Mouse (Mus musculus) forebrain, embryonic 14.5 days (tissue): ENCODE measurements around the gene Dirc2. TPM values are rescaled to one million over a fixed set of nuclear protein-coding genes. Genes with fewer than 3 reads are reported as not detected.

Source experiments
- ATAC-seq: fragments of 200-750 bp; cut with Nextera tagmentation; 2 replicates; pipeline ENCODE4 v1.8.0; 2017; ENCODE audit warnings: mild to moderate bottlenecking, moderate library complexity
- DNase-seq: peaks from one replicate; pipeline ENCODE4 v3.0.0-alpha.2; 2015; ENCODE audit warnings: low spot score
- H3K27ac ChIP-seq: fragments of 300-500 bp; sonication (generic); 2 replicates; pipeline ENCODE4 v1.5.1; 2014; ENCODE audit warnings: low read depth, mild to moderate bottlenecking, control low read depth, low read length, moderate library complexity
- H3K27me3 ChIP-seq: fragments of 300-500 bp; sonication (generic); replicated peaks from 2 replicates; pipeline ENCODE4 v1.6.1; 2014; ENCODE audit warnings: low read length, control low read depth, mixed read lengths; ENCODE audit not compliant: control insufficient read depth, insufficient read depth
- H3K36me3 ChIP-seq: fragments of 300-500 bp; sonication (generic); 2 replicates; pipeline ENCODE4 v1.6.1; 2014; ENCODE audit warnings: low read length, control low read depth; ENCODE audit not compliant: control insufficient read depth, insufficient read depth
- H3K4me1 ChIP-seq: fragments of 300-500 bp; sonication (generic); 2 replicates; pipeline ENCODE4 v1.6.1; 2014; ENCODE audit warnings: antibody characterized with exemption, low read length, control low read depth; ENCODE audit not compliant: control insufficient read depth, insufficient read depth
- H3K4me2 ChIP-seq: fragments of 300-500 bp; sonication (generic); 2 replicates; pipeline ENCODE4 v1.6.1; 2014; ENCODE audit warnings: mild to moderate bottlenecking, control low read depth, low read length
- H3K4me3 ChIP-seq: fragments of 300-500 bp; sonication (generic); 2 replicates; pipeline ENCODE4 v1.5.1; 2014; ENCODE audit warnings: low read depth, low read length, control low read depth
- H3K9ac ChIP-seq: fragments of 300-500 bp; sonication (generic); 2 replicates; pipeline ENCODE4 v1.6.1; 2014; ENCODE audit warnings: mild to moderate bottlenecking, low read length, control low read depth, moderate library complexity
- H3K9me3 ChIP-seq: fragments of 300-500 bp; sonication (generic); replicated peaks from 2 replicates; pipeline ENCODE4 v1.6.1; 2016; ENCODE audit warnings: low read length, control low read depth, mixed read lengths; ENCODE audit not compliant: control insufficient read depth
- WGBS: fragments of 180-500 bp; shearing (Covaris S2); extraction: QIAGEN DNeasy Blood & Tissue Kit; methylation state at CpG from one replicate; pipeline ENCODE4 v1.1.7; 2014; 5-methylcytosine and 5-hydroxymethylcytosine counted together
- polyA plus RNA-seq: library from polyadenylated mRNA; unstranded; fragments of >200 nt; fragmentation: Nextera tagmentation; extraction: Ambion mirVana; gene quantifications from 2 replicates; pipeline ENCODE4 v1.2.1, GENCODE M21; 2014

Gene Dirc2
- polyA plus RNA-seq, 1 experiment from 2014 or later, result 40.7 TPM

DNA sequence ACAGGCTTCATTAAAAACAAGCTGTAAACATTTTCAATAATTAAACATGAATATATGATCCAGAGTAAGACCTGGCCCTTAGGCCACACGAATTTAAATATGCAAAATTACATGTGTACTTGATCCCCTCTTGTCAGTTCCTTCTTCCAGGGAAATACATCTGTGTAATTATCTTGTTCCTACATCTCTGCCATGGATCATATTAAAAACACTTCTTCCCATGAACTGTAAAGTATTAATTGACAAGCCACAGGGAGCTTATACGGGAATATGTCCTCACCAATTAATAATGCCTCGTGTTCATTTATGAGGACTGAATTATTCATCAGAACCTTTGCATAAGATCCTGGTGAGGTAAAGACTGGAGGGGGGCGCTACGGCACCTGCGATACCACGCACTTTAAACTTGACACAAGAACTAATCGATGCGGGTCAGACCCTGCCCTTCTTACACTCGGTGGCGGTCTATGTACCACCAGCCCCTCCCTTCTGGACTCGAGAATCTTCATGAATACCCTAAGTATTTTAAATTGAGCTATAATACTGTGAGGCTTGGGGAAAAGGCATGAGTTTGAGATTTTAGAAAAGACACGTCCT is 74.8 kb downstream of the Dirc2 start:
- 76% methylated on average over 13 of the region's 13 CpGs for WGBS
- H3K27ac ChIP-seq, result no peak overlapping the region
- H3K27me3 ChIP-seq, result no peaks in the 10 kb centered on the region
- ATAC-seq (no peak), DNase-seq (no peak)
- no peak overlapping the region for H3K9ac ChIP-seq
- H3K36me3 ChIP-seq, result peaks cover 10% of the 10 kb centered on the region
- no peak overlapping the region for H3K4me3 ChIP-seq
- no peaks in the 10 kb centered on the region for H3K4me1 ChIP-seq
- no peaks in the 10 kb centered on the region for H3K9me3 ChIP-seq
- no peak overlapping the region for H3K4me2 ChIP-seq

DNA sequence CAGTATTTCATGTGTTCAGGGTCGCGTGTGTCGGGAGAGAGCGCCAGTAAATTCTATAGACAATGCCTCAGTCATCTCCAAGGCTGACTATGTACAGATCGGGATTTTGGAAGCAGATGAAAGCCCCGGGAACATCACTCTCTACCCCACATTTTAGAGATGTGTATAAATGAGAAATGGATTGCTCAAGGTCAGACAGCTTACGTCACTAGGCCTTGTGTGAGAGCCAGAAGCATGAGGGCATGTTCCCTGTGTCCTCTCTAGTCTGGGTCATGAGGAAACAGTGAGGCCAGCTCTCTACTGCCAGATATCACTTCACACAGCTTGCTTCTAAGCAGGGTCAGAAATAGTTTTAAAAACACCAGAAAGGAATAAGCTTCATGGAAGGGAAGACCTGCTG is 77.5 kb downstream of the Dirc2 start:
- ATAC-seq, result no peak
- no peak overlapping the region for H3K4me3 ChIP-seq
- H3K9me3 ChIP-seq, result no peaks in the 10 kb centered on the region
- no peak for DNase-seq
- 95% methylated on average over 7 of the region's 7 CpGs for WGBS
- no peaks in the 10 kb centered on the region for H3K27me3 ChIP-seq
- H3K27ac ChIP-seq, result no peak overlapping the region
- H3K4me2 ChIP-seq, result no peak overlapping the region
- no peaks in the 10 kb centered on the region for H3K4me1 ChIP-seq
- H3K9ac ChIP-seq, result no peak overlapping the region
- no peaks in the 10 kb centered on the region; the same call in 1 of the 2 replicates for H3K36me3 ChIP-seq

DNA sequence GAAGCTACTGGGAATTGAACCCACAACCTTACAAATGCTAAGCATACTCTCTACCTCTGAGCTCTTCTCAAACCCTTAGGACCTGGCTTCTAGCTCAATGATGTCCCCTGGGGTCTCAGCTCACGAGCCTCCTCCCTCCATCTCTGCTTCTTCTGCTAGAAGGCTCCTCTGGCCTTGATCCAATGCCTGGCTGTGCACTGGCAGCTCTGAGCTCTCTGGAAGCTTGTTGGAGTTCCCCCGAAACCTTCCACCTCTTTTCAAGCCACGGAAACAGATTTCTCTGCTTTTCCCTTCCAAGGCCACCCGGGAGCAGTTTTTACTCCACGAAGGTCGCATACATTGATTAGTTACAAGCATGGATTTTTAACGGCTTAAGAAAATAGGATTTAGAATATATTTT is 82.7 kb downstream of the Dirc2 start:
- H3K9ac ChIP-seq, result no peak overlapping the region
- DNase-seq (peak; percentile 51), ATAC-seq (no peak)
- H3K27me3 ChIP-seq, result no peaks in the 10 kb centered on the region
- H3K27ac ChIP-seq, result no peak overlapping the region
- no peaks in the 10 kb centered on the region for H3K9me3 ChIP-seq
- 69% methylated on average over 7 of the region's 7 CpGs for WGBS
- no peaks in the 10 kb centered on the region for H3K4me1 ChIP-seq
- no peak overlapping the region for H3K4me2 ChIP-seq
- no peaks in the 10 kb centered on the region for H3K36me3 ChIP-seq
- H3K4me3 ChIP-seq, result no peak overlapping the region

DNA sequence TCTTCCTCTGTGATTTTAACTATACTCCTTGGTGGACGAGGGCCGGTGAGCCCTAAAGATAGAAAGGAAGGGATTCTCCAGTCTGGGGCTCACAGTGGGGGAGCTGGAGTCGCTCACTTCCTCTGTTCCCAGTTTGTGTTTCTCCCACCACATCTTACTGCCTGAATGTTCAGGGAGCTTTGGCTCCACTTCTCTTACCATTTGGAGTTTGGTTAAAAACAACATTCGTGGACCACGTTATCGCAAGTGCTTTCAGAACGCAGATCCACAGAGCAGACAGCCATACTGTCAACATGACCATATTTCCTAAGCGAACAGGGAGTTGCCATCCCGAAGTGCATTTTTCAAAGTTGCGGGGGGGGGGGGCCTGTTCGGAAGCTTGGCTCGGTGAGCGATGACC is 84.1 kb downstream of the Dirc2 start:
- 81% methylated on average over 13 of the region's 13 CpGs for WGBS
- no peak for ATAC-seq
- H3K27ac ChIP-seq, result no peak overlapping the region

DNA sequence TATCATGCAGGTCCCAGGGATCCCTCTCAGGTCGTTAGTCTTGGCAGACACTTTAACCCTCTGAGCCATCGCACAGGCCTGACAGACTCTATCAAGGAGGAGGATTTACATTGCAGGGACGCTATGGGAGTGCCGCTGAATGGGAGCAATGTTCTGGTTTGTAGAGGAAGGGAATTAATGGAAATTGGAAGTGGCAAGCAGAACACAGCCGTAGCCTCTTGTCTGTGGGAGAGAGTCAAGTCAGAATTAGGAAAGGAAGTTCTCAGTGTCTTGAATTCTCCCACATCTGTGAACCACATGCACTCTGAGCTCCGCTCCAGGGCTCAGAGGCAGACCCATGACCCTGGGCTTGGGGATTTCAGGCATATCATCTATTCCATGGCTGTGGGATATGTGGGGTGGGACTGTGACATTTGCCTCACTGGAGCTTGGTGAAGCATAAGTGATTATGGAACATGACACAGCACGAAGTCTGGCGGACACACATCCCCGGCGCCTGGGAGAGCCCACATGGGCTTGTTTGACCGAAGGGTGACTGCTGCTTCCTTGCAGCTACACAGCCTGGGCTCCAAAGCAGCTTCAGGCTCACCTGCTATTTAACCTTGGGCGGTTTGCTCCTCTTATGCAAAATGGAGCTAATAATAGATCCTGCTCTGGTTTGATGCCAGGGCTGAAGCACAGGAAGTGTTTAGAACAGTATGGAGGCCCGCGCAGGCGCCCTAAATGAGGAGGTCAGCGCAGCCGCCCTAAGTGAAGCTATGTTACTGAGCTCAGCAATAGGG is 87.6 kb downstream of the Dirc2 start:
- 73% methylated on average over 17 of the region's 17 CpGs for WGBS
- ATAC-seq, result no peak
- no peaks in the 10 kb centered on the region for H3K36me3 ChIP-seq
- H3K9me3 ChIP-seq, result no peaks in the 10 kb centered on the region
- DNase-seq, result no peak
- no peak overlapping the region for H3K4me3 ChIP-seq
- H3K27me3 ChIP-seq, result no peaks in the 10 kb centered on the region
- no peak overlapping the region for H3K27ac ChIP-seq
- no peak overlapping the region for H3K4me2 ChIP-seq
- no peak overlapping the region for H3K9ac ChIP-seq
- no peaks in the 10 kb centered on the region for H3K4me1 ChIP-seq

More for the DNA sequence above, 84.1 kb downstream of the Dirc2 start:
- DNase-seq, result no peak
- H3K9me3 ChIP-seq, result no peaks in the 10 kb centered on the region
- H3K4me3 ChIP-seq, result no peak overlapping the region
- no peak overlapping the region for H3K4me2 ChIP-seq
- no peak overlapping the region for H3K9ac ChIP-seq
- no peaks in the 10 kb centered on the region for H3K4me1 ChIP-seq
- H3K27me3 ChIP-seq, result no peaks in the 10 kb centered on the region
- no peaks in the 10 kb centered on the region for H3K36me3 ChIP-seq

DNA sequence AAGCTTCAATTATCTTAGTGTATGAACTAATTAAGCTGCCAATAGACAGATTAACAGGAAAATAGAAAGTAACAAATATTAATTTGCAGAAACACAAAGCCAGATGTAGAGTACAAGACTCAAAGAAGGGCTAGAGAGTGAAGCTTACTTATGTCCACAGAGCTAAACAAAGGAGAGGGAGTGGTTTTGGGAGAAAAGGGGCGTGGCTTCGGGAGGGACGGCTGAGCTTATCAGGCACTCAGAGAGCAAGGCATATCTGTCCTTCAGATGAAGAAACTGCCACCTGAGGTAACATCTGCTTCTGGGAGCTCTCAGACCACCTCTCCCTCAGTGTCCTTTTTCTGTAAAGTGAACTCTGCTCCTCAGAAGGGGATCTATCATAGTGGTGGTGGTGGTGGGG is 90.7 kb downstream of the Dirc2 start:
- H3K27ac ChIP-seq, result no peak overlapping the region
- no peak overlapping the region for H3K4me2 ChIP-seq
- no peaks in the 10 kb centered on the region for H3K27me3 ChIP-seq
- no peak overlapping the region for H3K4me3 ChIP-seq
- no peaks in the 10 kb centered on the region for H3K4me1 ChIP-seq
- no peaks in the 10 kb centered on the region for H3K36me3 ChIP-seq
- WGBS, result 27% methylated on average over 3 of the region's 3 CpGs
- H3K9me3 ChIP-seq, result no peaks in the 10 kb centered on the region
- ATAC-seq (no peak), DNase-seq (no peak)
- H3K9ac ChIP-seq, result no peak overlapping the region

DNA sequence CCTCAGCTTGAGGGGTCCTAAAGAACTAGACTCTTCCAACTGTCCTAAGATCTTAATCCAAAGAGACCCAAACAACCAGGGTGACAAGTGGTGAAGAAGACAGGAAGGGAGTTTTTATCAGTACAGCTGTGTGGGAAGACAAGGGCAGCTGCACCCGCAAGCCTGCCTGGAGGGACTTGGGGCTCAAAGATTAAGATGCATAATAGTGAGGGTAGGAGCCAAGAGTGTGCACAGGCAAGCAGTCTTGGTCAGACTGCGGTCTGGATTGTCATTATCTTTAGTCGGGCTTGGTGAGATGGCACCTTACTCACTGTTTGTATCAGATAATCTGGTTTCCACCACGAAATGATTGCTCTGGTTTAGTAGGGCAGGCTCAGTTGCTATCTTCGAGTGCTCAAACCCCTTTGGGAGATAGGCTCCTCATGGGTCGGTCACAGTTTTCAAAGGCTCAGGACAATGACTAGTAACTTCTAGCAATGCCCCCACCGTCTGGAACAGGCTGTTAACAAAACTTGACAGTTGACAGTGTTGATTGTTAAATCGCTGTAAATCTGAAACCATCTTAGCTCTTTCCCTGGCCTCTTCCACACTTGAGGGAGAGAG is 91.5 kb downstream of the Dirc2 start:
- DNase-seq, result no peak
- WGBS, result 83% methylated on average over 8 of the region's 8 CpGs
- Histone ChIP-seq H3K27ac (no peak overlapping the region), H3K36me3 (no peaks in the 10 kb centered on the region), H3K4me3 (no peak overlapping the region), H3K9ac (no peak overlapping the region), H3K4me2 (no peak overlapping the region), H3K27me3 (no peaks in the 10 kb centered on the region), H3K4me1 (no peaks in the 10 kb centered on the region), H3K9me3 (no peaks in the 10 kb centered on the region)
- ATAC-seq, result no peak

DNA sequence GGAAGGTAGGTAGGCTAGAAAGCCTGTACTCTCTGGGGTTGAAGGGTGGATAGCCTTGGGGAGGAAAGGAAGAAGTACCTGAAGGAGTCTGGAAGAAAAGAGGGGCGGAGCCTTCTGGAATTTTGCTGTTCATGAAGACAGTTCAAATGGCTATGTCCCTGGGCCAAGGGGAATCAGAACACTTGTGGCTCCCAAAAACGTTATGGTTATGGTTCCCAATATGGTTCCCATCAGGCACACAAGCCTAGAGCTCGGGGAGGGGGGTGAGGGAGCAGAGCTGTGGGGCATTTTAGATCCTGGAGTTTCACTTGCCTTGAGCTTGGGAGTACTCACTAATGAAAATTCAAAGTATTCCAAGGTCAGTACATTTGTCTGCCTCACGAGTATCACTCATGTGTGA is 104.3 kb downstream of the Dirc2 start:
- Histone ChIP-seq H3K9me3 (no peaks in the 10 kb centered on the region), H3K27me3 (no peaks in the 10 kb centered on the region), H3K4me1 (no peaks in the 10 kb centered on the region), H3K9ac (no peak overlapping the region), H3K4me2 (no peak overlapping the region), H3K4me3 (no peak overlapping the region), H3K27ac (no peak overlapping the region), H3K36me3 (peaks cover 46% of the 10 kb centered on the region)
- WGBS, result 95% methylated on average over 4 of the region's 4 CpGs
- ATAC-seq, result no peak
- DNase-seq, result no peak

DNA sequence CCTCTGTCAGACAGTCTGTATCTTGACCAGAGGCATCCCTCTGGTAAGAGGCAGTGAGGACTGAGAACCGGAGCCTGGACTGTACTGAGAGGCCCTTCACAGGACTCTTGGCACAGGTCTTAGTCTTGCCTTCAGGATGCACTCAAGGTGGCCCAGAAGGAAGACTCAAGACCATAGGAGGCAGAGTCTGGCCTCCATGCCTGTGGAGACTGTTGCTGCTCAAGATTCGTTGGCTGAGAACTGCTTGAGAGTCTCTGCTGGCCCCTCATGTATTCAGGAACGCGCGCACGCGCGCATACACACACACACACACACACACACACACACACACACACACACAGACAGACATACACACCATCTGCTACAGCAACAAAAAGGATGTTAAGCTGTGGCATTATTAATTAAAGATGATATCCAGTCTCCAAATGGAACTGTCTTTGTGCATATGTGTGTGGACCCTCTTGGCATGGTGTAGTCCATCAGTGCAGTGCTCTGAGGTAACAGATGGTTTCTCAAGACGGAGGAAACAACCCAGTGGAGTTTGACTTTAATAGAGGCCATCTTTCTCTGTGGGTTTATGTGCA is 105.2 kb downstream of the Dirc2 start:
- Histone ChIP-seq H3K27me3 (no peaks in the 10 kb centered on the region), H3K4me2 (no peak overlapping the region), H3K4me1 (no peaks in the 10 kb centered on the region), H3K9ac (no peak overlapping the region), H3K36me3 (peaks cover 50% of the 10 kb centered on the region), H3K27ac (no peak overlapping the region), H3K4me3 (no peak overlapping the region), H3K9me3 (no peaks in the 10 kb centered on the region)
- DNase-seq (peak; percentile 49), ATAC-seq (peak; percentile 45; the same call in 1 of the 2 replicates)
- 75% methylated on average over 9 of the region's 9 CpGs for WGBS
